Mouse (Mus musculus): Measurements from ENCODE around the gene Opa3.

The Opa3 gene

GRCm38 (mm10) chr7:19214940-19215339, 13.2 kb upstream of the Opa3 start:
- DNase-seq (ENCODE audit: low spot score) = no peak

GRCm38 (mm10) chr7:19217492-19217891, 10.6 kb upstream of the Opa3 start:
- DNase-seq (ENCODE audit: low spot score) = peak; percentile 46

- DNase-seq (ENCODE audit: low spot score) = peak; percentile 46
Observed at GRCm38 (mm10) chr7:19217944-19218343, 10.2 kb upstream of the Opa3 start.

GRCm38 (mm10) chr7:19220061-19220460, 8.1 kb upstream of the Opa3 start:
- DNase-seq (ENCODE audit: low spot score) = no peak

- no peak for DNase-seq (ENCODE audit: low spot score)
Observed at GRCm38 (mm10) chr7:19222189-19222588, 5.9 kb upstream of the Opa3 start.

- DNase-seq (ENCODE audit: low spot score) = no peak
Observed at GRCm38 (mm10) chr7:19222875-19223274, 5.3 kb upstream of the Opa3 start.

- DNase-seq (ENCODE audit: low spot score) = no peak
Observed at GRCm38 (mm10) chr7:19224933-19225332, 3.2 kb upstream of the Opa3 start.

- DNase-seq (ENCODE audit: low spot score) = peak; percentile 65
Observed at GRCm38 (mm10) chr7:19226817-19227797, 1.0 kb upstream of the Opa3 start.

- DNase-seq (ENCODE audit: low spot score) = no peak
Observed at GRCm38 (mm10) chr7:19228793-19229148, 637 bp downstream of the Opa3 start.

GRCm38 (mm10) chr7:19229404-19229803, 1.3 kb downstream of the Opa3 start:
- DNase-seq (ENCODE audit: low spot score) = peak; percentile 11

- no peak for DNase-seq (ENCODE audit: low spot score)
Observed at GRCm38 (mm10) chr7:19230041-19230580, 2.0 kb downstream of the Opa3 start.

- DNase-seq (ENCODE audit: low spot score) = no peak
Observed at GRCm38 (mm10) chr7:19230899-19231298, 2.8 kb downstream of the Opa3 start.

GRCm38 (mm10) chr7:19231849-19232248, 3.7 kb downstream of the Opa3 start:
- DNase-seq (ENCODE audit: low spot score) = no peak

GRCm38 (mm10) chr7:19234652-19235051, 6.5 kb downstream of the Opa3 start:
- DNase-seq (ENCODE audit: low spot score) = no peak

GRCm38 (mm10) chr7:19235092-19235671, 7.0 kb downstream of the Opa3 start:
- DNase-seq (ENCODE audit: low spot score) = no peak

GRCm38 (mm10) chr7:19236411-19236810, 8.3 kb downstream of the Opa3 start:
- no peak for DNase-seq (ENCODE audit: low spot score)

- no peak for DNase-seq (ENCODE audit: low spot score)
Observed at GRCm38 (mm10) chr7:19238344-19238743, 10.2 kb downstream of the Opa3 start.

GRCm38 (mm10) chr7:19239423-19239822, 11.3 kb downstream of the Opa3 start:
- DNase-seq (ENCODE audit: low spot score) = peak; percentile 94

- no peak for DNase-seq (ENCODE audit: low spot score)
Observed at GRCm38 (mm10) chr7:19239986-19240385, 11.9 kb downstream of the Opa3 start.

- DNase-seq (ENCODE audit: low spot score) = no peak
Observed at GRCm38 (mm10) chr7:19240905-19241463, 12.8 kb downstream of the Opa3 start.

- DNase-seq (ENCODE audit: low spot score) = no peak
Observed at GRCm38 (mm10) chr7:19242005-19242404, 13.9 kb downstream of the Opa3 start.

- no peak for DNase-seq (ENCODE audit: low spot score)
Observed at GRCm38 (mm10) chr7:19243858-19244257, 15.7 kb downstream of the Opa3 start.

- no peak for DNase-seq (ENCODE audit: low spot score)
Observed at GRCm38 (mm10) chr7:19245083-19245482, 16.9 kb downstream of the Opa3 start.

Data from embryo, embryonic 10.5 days (tissue).